Mouse (Mus musculus) ovary, postnatal 10 days (tissue): ENCODE measurements around the gene Tmem132a.

Source experiments
- DNase-seq: peaks from one replicate; pipeline ENCODE4 v3.0.0; 2022; ENCODE audit warnings: low spot score

The Tmem132a gene

GRCm38 (mm10) chr19:10869886-10870527 is at the start of gene Tmem132a:
Tmem132a (minus strand) TSS chr19:10869940.
- no peak for DNase-seq

GRCm38 (mm10) chr19:10918321-10918991 is 48.7 kb upstream of the Tmem132a start:
- DNase-seq, result no peak

GRCm38 (mm10) chr19:10916506-10916905 is 46.8 kb upstream of the Tmem132a start:
- DNase-seq, result no peak

- DNase-seq, result no peak
These were observed 45.1 kb upstream of the Tmem132a start for GRCm38 (mm10) chr19:10914870-10915269.

GRCm38 (mm10) chr19:10914291-10914690 is 44.6 kb upstream of the Tmem132a start:
- no peak for DNase-seq

- no peak for DNase-seq
These were observed 39.5 kb upstream of the Tmem132a start for GRCm38 (mm10) chr19:10909087-10909721.

- no peak for DNase-seq
These were observed 38.2 kb upstream of the Tmem132a start for GRCm38 (mm10) chr19:10907891-10908290.

- DNase-seq, result no peak
These were observed 35.9 kb upstream of the Tmem132a start for GRCm38 (mm10) chr19:10905728-10906000.

- peak; percentile 26 for DNase-seq
These were observed 35.4 kb upstream of the Tmem132a start for GRCm38 (mm10) chr19:10904927-10905727.

- DNase-seq, result no peak
These were observed 34.8 kb upstream of the Tmem132a start for GRCm38 (mm10) chr19:10904512-10904911.

GRCm38 (mm10) chr19:10901046-10901445 is 31.3 kb upstream of the Tmem132a start:
- no peak for DNase-seq

GRCm38 (mm10) chr19:10900315-10900714 is 30.6 kb upstream of the Tmem132a start:
- DNase-seq, result no peak

- DNase-seq, result no peak
These were observed 27.8 kb upstream of the Tmem132a start for GRCm38 (mm10) chr19:10897491-10897890.

GRCm38 (mm10) chr19:10896849-10897248 is 27.1 kb upstream of the Tmem132a start:
- no peak for DNase-seq

- DNase-seq, result no peak
These were observed 26.0 kb upstream of the Tmem132a start for GRCm38 (mm10) chr19:10895708-10896107.

GRCm38 (mm10) chr19:10895016-10895528 is 25.3 kb upstream of the Tmem132a start, which contains the start of gene Prpf19:
Prpf19 (plus strand) TSS chr19:10895231.
- DNase-seq, result peak; percentile 88

GRCm38 (mm10) chr19:10892201-10892600 is 22.5 kb upstream of the Tmem132a start:
- no peak for DNase-seq

GRCm38 (mm10) chr19:10881426-10882154 is 11.8 kb upstream of the Tmem132a start, which contains the start of gene Tmem109:
Tmem109 (minus strand) TSS chr19:10882001.
- DNase-seq, result peak; percentile 83

- no peak for DNase-seq
These were observed 11.3 kb upstream of the Tmem132a start for GRCm38 (mm10) chr19:10880975-10881425.

- DNase-seq, result no peak
These were observed 10.6 kb upstream of the Tmem132a start for GRCm38 (mm10) chr19:10880085-10880974.
